Mouse (Mus musculus) hindbrain, embryonic 10.5 days (tissue): ENCODE results near the gene Sar1b. TPM values are rescaled to one million over a fixed set of nuclear protein-coding genes. Genes with fewer than 3 reads are reported as not detected.

Experiments
- DNase-seq: peaks from one replicate; pipeline ENCODE4 v3.0.0-alpha.2; 2017; ENCODE audit warnings: low spot score
- H3K27ac ChIP-seq: fragments of 300-500 bp; sonication (generic); 2 replicates; pipeline ENCODE4 v1.5.1; 2016; ENCODE audit warnings: mild to moderate bottlenecking, moderate library complexity
- H3K27me3 ChIP-seq: fragments of 300-500 bp; sonication (generic); 2 replicates; pipeline ENCODE4 v1.6.1; 2016; ENCODE audit warnings: mild to moderate bottlenecking; ENCODE audit not compliant: poor library complexity, insufficient read depth, severe bottlenecking
- H3K36me3 ChIP-seq: fragments of 300-500 bp; sonication (generic); 2 replicates; pipeline ENCODE4 v1.6.1; 2016; ENCODE audit warnings: mild to moderate bottlenecking, moderate library complexity
- H3K4me1 ChIP-seq: fragments of 300-500 bp; sonication (generic); replicated peaks from 2 replicates; pipeline ENCODE4 v1.6.1; 2016; ENCODE audit warnings: mild to moderate bottlenecking
- H3K4me3 ChIP-seq: fragments of 300-500 bp; sonication (generic); 2 replicates; pipeline ENCODE4 v1.5.1; 2016; ENCODE audit warnings: mild to moderate bottlenecking, moderate library complexity
- H3K9me3 ChIP-seq: fragments of 300-500 bp; sonication (generic); 2 replicates; pipeline ENCODE4 v1.6.1; 2016; ENCODE audit warnings: mild to moderate bottlenecking, moderate library complexity
- WGBS: fragments of 180-500 bp; shearing (Covaris S2); methylation state at CpG from one replicate; pipeline ENCODE4 v1.1.7; 2016; 5-methylcytosine and 5-hydroxymethylcytosine counted together
- polyA plus RNA-seq: library from polyadenylated mRNA; unstranded; fragments of >200 nt; fragmentation: Nextera tagmentation; extraction: Ambion mirVana; gene quantifications from 2 replicates; pipeline ENCODE4 v1.2.1, GENCODE M21; 2016

Gene Sar1b
- polyA plus RNA-seq, 1 experiment from 2014 or later = 135 TPM

- Histone ChIP-seq H3K27me3 (no peaks in the 10 kb centered on the region), H3K4me1 (peaks cover 15% of the 10 kb centered on the region), H3K36me3 (no peaks in the 10 kb centered on the region), H3K27ac (no peak overlapping the region), H3K9me3 (no peaks in the 10 kb centered on the region), H3K4me3 (no peak overlapping the region)
- DNase-seq = no peak
- WGBS = 75% methylated on average over 8 of the region's 8 CpGs
Observed at GRCm38 (mm10) chr11:51837164-51838153, 74.0 kb downstream of the Sar1b start.

GRCm38 (mm10) chr11:51839106-51839505, 75.6 kb downstream of the Sar1b start:
- no peak overlapping the region for H3K4me3 ChIP-seq
- no peak for DNase-seq
- WGBS = 73% methylated on average over 2 of the region's 2 CpGs
- H3K27ac ChIP-seq = no peak overlapping the region
- H3K36me3 ChIP-seq = no peaks in the 10 kb centered on the region
- peaks cover 4% of the 10 kb centered on the region for H3K4me1 ChIP-seq
- H3K27me3 ChIP-seq = no peaks in the 10 kb centered on the region
- H3K9me3 ChIP-seq = no peaks in the 10 kb centered on the region

- Histone ChIP-seq H3K27me3 (no peaks in the 10 kb centered on the region), H3K36me3 (no peaks in the 10 kb centered on the region), H3K9me3 (no peaks in the 10 kb centered on the region), H3K4me3 (no peak overlapping the region), H3K27ac (no peak overlapping the region), H3K4me1 (no peaks in the 10 kb centered on the region)
- WGBS = 91% methylated on average over 11 of the region's 11 CpGs
- no peak for DNase-seq
Observed at GRCm38 (mm10) chr11:51839973-51840372, 76.5 kb downstream of the Sar1b start.

GRCm38 (mm10) chr11:51840657-51841056, 77.2 kb downstream of the Sar1b start:
- no peak overlapping the region for H3K27ac ChIP-seq
- no peaks in the 10 kb centered on the region for H3K4me1 ChIP-seq
- H3K9me3 ChIP-seq = no peaks in the 10 kb centered on the region
- no peak overlapping the region for H3K4me3 ChIP-seq
- no peaks in the 10 kb centered on the region for H3K27me3 ChIP-seq
- WGBS = 90% methylated on average over 9 of the region's 9 CpGs
- no peaks in the 10 kb centered on the region for H3K36me3 ChIP-seq
- no peak for DNase-seq

- H3K4me1 ChIP-seq = no peaks in the 10 kb centered on the region
- DNase-seq = no peak
- no peak overlapping the region for H3K4me3 ChIP-seq
- H3K36me3 ChIP-seq = no peaks in the 10 kb centered on the region
- WGBS = 83% methylated on average over 9 of the region's 9 CpGs
- no peaks in the 10 kb centered on the region for H3K27me3 ChIP-seq
- H3K9me3 ChIP-seq = no peaks in the 10 kb centered on the region
- no peak overlapping the region for H3K27ac ChIP-seq
Observed at GRCm38 (mm10) chr11:51841149-51841548, 77.7 kb downstream of the Sar1b start.

Other genes with a start within 250 kb of the Sar1b start
- gene Phykpl, start 178.9 kb upstream of the Sar1b start, polyA plus RNA-seq = 13.5 and 14.6 TPM in 2 replicates
- 607 and 630 TPM in 2 replicates for gene Hnrnpab, start 156.8 kb upstream of the Sar1b start, polyA plus RNA-seq
- 209 and 250 TPM in 2 replicates for gene Nhp2, start 144.0 kb upstream of the Sar1b start, polyA plus RNA-seq
- gene Rmnd5b, start 127.8 kb upstream of the Sar1b start, polyA plus RNA-seq = 38.9 and 45.6 TPM in 2 replicates
- 18.3 and 19.5 TPM in 2 replicates for gene N4bp3, start 112.8 kb upstream of the Sar1b start, polyA plus RNA-seq
- 0.82 and 1.3 TPM in 2 replicates for gene D930048N14Rik, start 112.7 kb upstream of the Sar1b start, polyA plus RNA-seq
- 84.3 and 91.5 TPM in 2 replicates for gene 0610009B22Rik, start 74.8 kb upstream of the Sar1b start, polyA plus RNA-seq
- gene Sec24a, start 53 bp upstream of the Sar1b start, polyA plus RNA-seq = 12.5 and 13.3 TPM in 2 replicates
- gene Jade2, start 94.0 kb downstream of the Sar1b start, polyA plus RNA-seq = 0.35 and 0.39 TPM in 2 replicates
- 133 and 134 TPM in 2 replicates for gene Cdkn2aipnl, start 204.0 kb downstream of the Sar1b start, polyA plus RNA-seq
- 205 and 207 TPM in 2 replicates for gene Ube2b, start 237.1 kb downstream of the Sar1b start, polyA plus RNA-seq
- gene Cdkl3, start 240.5 kb downstream of the Sar1b start, polyA plus RNA-seq = 8.3 and 11.7 TPM in 2 replicates